Mouse (Mus musculus) neural tube, embryonic 11.5 days (tissue): Measurements from ENCODE around the gene Tbx15. TPM values are rescaled to one million over a fixed set of nuclear protein-coding genes. Genes with fewer than 3 reads are reported as not detected.

Experiments used
- ATAC-seq: fragments of 200-750 bp; cut with Nextera tagmentation; 2 replicates; pipeline ENCODE4 v1.8.0; 2017; ENCODE audit warnings: moderate number of reproducible peaks, mild to moderate bottlenecking, moderate TSS enrichment, moderate library complexity; ENCODE audit not compliant: insufficient read depth, low FRiP score, low TSS enrichment
- DNase-seq: peaks from one replicate; pipeline ENCODE4 v3.0.0-alpha.2; 2015; ENCODE audit warnings: low spot score
- H3K27ac ChIP-seq: fragments of 300-500 bp; sonication (generic); 2 replicates; pipeline ENCODE4 v1.5.1; 2014; ENCODE audit warnings: low read depth, mild to moderate bottlenecking, low read length
- H3K27me3 ChIP-seq: fragments of 300-500 bp; sonication (generic); 2 replicates; pipeline ENCODE4 v1.6.1; 2014; ENCODE audit warnings: mild to moderate bottlenecking, low read length, mixed read lengths; ENCODE audit not compliant: control insufficient read depth, insufficient read depth
- H3K36me3 ChIP-seq: fragments of 300-500 bp; sonication (generic); 2 replicates; pipeline ENCODE4 v1.6.1; 2014; ENCODE audit warnings: mild to moderate bottlenecking, low read length, moderate library complexity, mixed read lengths; ENCODE audit not compliant: control insufficient read depth, insufficient read depth
- H3K4me1 ChIP-seq: fragments of 300-500 bp; sonication (generic); 2 replicates; pipeline ENCODE4 v1.6.1; 2014; ENCODE audit warnings: low read length, mixed read lengths; ENCODE audit not compliant: control insufficient read depth, insufficient read depth
- H3K4me2 ChIP-seq: fragments of 300-500 bp; sonication (generic); 2 replicates; pipeline ENCODE4 v1.6.1; 2014; ENCODE audit warnings: low read depth, mild to moderate bottlenecking, moderate library complexity
- H3K4me3 ChIP-seq: fragments of 300-500 bp; sonication (generic); 2 replicates; pipeline ENCODE4 v1.5.1; 2014; ENCODE audit warnings: low read depth, low read length
- H3K9ac ChIP-seq: fragments of 300-500 bp; sonication (generic); 2 replicates; pipeline ENCODE4 v1.6.1; 2014; ENCODE audit warnings: mild to moderate bottlenecking, low read length
- H3K9me3 ChIP-seq: fragments of 300-500 bp; sonication (generic); 2 replicates; pipeline ENCODE4 v1.6.1; 2016; ENCODE audit warnings: low read length; ENCODE audit not compliant: control insufficient read depth
- WGBS: fragments of 180-500 bp; shearing (Covaris S2); extraction: QIAGEN DNeasy Blood & Tissue Kit; methylation state at CpG from one replicate; pipeline ENCODE4 v1.1.7; 2014; 5-methylcytosine and 5-hydroxymethylcytosine counted together
- polyA plus RNA-seq: library from polyadenylated mRNA; unstranded; fragments of >200 nt; fragmentation: Nextera tagmentation; extraction: Ambion mirVana; gene quantifications from 2 replicates; pipeline ENCODE4 v1.2.1, GENCODE M21; 2014

Tbx15 gene
- polyA plus RNA-seq, 1 experiment from 2014 or later: 2.1 TPM

DNA sequence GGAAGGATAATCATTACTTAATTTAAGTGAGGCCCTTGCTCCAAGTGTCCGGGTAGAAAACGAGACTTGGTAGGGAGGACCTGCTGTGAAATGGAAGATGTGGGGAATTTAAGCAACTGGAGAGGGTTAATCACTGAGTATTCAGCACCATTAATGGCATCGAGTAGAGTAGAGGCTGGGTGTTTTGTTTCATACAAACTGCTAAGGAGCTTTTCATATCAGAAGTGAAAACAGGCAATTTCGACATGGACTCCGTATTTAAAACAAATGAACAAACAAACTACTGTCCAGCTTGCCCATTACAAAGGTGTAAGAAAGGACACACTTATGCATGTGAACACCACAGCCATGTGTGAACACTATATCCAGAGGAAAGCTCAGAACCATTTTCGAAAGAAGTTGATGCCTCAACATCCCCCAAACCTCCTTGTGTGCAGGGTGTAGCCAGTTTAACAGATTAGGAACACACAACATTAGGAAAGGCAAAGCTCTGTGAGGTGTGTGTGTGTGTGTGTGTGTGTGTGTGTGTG, 19.6 kb downstream of the Tbx15 start:
- H3K36me3 ChIP-seq: no peaks in the 10 kb centered on the region
- H3K27me3 ChIP-seq: peaks cover 91% of the 10 kb centered on the region
- no peak overlapping the region for H3K27ac ChIP-seq
- DNase-seq (no peak), ATAC-seq (no peak)
- no peaks in the 10 kb centered on the region for H3K9me3 ChIP-seq
- no peaks in the 10 kb centered on the region for H3K4me1 ChIP-seq
- H3K9ac ChIP-seq: no peak overlapping the region
- WGBS: 6% methylated on average over 6 of the region's 6 CpGs
- no peak overlapping the region for H3K4me3 ChIP-seq
- H3K4me2 ChIP-seq: no peak overlapping the region

DNA sequence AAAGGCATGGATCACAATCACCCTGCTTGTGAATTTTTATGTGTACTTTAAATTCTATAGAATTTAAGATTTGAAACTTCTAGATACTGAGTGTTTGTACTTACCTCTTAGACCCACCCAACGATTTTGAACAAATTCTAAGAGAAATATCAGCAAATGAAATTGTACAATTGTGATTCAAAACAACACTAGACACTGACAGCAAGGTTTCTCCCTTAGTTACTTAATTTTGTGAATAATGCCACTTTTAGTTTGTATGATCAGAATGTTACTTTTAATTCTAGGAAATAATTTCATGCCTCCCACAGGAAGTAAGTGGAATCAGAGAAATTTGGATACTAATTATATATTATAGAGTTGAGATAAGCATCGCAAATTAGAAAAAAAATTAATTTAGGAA, 20.2 kb downstream of the Tbx15 start:
- WGBS: 25% methylated on average over 2 of the region's 2 CpGs
- DNase-seq (no peak), ATAC-seq (no peak)
- H3K4me1 ChIP-seq: no peaks in the 10 kb centered on the region
- H3K9me3 ChIP-seq: no peaks in the 10 kb centered on the region
- no peak overlapping the region for H3K27ac ChIP-seq
- H3K36me3 ChIP-seq: no peaks in the 10 kb centered on the region
- peaks cover 92% of the 10 kb centered on the region for H3K27me3 ChIP-seq
- H3K4me3 ChIP-seq: no peak overlapping the region
- H3K9ac ChIP-seq: no peak overlapping the region
- H3K4me2 ChIP-seq: no peak overlapping the region

DNA sequence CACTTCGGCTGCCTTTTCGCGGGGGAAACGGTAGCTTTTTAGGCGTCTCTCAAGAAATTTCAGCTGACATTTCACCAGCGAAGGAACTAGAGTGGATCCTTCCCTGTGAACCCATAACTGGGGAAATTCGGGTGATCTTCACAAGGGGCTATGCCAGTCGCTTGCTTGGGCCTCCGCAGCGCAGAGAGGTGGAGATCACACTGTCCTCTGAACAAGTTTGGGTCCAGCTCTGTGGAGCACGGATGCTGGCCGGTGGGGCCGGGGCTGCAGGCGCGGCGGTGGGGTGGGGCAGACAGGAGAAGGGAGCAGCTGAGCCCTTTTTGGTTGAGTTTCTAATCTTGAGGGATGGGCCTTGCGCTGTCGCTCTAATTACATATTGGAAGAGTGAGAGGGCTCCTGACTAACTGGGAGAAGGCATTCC, 21.2 kb downstream of the Tbx15 start:
- DNase-seq: no peak
- no peak overlapping the region for H3K27ac ChIP-seq
- no peak overlapping the region for H3K4me2 ChIP-seq
- no peaks in the 10 kb centered on the region for H3K9me3 ChIP-seq
- no peaks in the 10 kb centered on the region for H3K4me1 ChIP-seq
- H3K27me3 ChIP-seq: peaks cover 85% of the 10 kb centered on the region
- no peak overlapping the region for H3K9ac ChIP-seq
- under 1% methylated on average over 18 of the region's 18 CpGs for WGBS
- no peaks in the 10 kb centered on the region for H3K36me3 ChIP-seq
- ATAC-seq: no peak
- H3K4me3 ChIP-seq: no peak overlapping the region

DNA sequence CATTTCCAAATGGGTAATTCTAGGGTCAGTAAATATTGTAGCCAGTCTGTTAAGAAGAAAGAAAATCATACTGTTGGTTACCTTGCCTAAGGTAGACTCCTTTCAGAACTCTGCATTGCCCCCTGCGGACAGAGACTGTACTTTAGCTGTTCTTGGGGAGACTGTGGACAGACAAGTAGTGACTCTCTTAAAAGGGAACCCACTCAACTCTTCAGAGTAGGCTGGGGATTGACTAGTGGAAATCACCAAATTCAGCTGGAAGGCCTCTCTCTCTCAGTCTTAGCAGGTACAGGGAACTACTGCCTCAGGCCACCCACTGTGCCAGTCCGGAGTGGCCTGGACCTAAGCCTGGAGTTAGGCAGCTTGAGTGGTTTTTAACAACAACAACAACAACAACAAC, 21.8 kb downstream of the Tbx15 start:
- Histone ChIP-seq H3K9ac (no peak overlapping the region), H3K4me2 (no peak overlapping the region), H3K27ac (no peak overlapping the region), H3K27me3 (peaks cover 79% of the 10 kb centered on the region), H3K9me3 (no peaks in the 10 kb centered on the region), H3K36me3 (no peaks in the 10 kb centered on the region), H3K4me3 (no peak overlapping the region), H3K4me1 (no peaks in the 10 kb centered on the region)
- DNase-seq (no peak), ATAC-seq (no peak)
- 1% methylated on average over 2 of the region's 2 CpGs for WGBS

GRCm38 (mm10) chr3:99263471-99263903, 23.3 kb downstream of the Tbx15 start:
- H3K4me2 ChIP-seq: no peak overlapping the region
- no peaks in the 10 kb centered on the region for H3K4me1 ChIP-seq
- 11% methylated on average over 9 of the region's 9 CpGs for WGBS
- ATAC-seq (no peak), DNase-seq (no peak)
- H3K27ac ChIP-seq: no peak overlapping the region
- no peaks in the 10 kb centered on the region for H3K9me3 ChIP-seq
- no peaks in the 10 kb centered on the region for H3K36me3 ChIP-seq
- no peak overlapping the region for H3K9ac ChIP-seq
- peaks cover 64% of the 10 kb centered on the region for H3K27me3 ChIP-seq
- H3K4me3 ChIP-seq: no peak overlapping the region

- H3K4me2 ChIP-seq: no peak overlapping the region
- DNase-seq: no peak
- H3K9ac ChIP-seq: no peak overlapping the region
- WGBS: 24% methylated on average over 7 of the region's 7 CpGs
- H3K27me3 ChIP-seq: peaks cover 53% of the 10 kb centered on the region
- no peak overlapping the region for H3K27ac ChIP-seq
- no peaks in the 10 kb centered on the region for H3K9me3 ChIP-seq
- H3K4me3 ChIP-seq: no peak overlapping the region
- no peaks in the 10 kb centered on the region for H3K4me1 ChIP-seq
- no peaks in the 10 kb centered on the region for H3K36me3 ChIP-seq
- no peak for ATAC-seq
Measured at GRCm38 (mm10) chr3:99264695-99265094, 24.5 kb downstream of the Tbx15 start.

DNA sequence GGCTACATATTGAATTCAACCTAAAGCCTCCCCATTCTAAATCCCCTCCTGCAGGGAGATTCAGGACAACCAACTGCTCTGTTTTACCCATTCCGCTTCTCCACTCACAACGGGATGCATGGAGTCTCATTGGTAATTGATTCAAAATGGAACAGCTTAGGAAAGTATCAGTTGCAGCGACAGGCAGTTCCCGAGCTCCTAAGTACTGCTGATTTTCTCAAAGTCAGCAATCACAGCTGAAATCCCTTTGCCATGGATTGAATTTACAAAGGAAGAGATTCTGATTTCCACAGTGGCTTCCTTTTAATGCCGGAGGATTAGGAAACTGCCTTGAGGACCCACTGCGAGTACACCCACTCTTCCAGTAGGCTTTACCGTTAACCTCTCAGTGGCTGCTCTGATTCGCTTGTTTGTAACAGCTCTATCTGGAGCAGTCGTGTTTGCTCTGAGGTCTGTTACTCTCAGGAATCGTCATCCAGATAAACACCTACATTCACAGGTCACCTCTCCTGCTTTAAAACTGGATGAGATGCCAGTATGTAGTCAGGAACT, 26.6 kb downstream of the Tbx15 start:
- H3K4me1 ChIP-seq: no peaks in the 10 kb centered on the region
- H3K4me2 ChIP-seq: no peak overlapping the region
- no peak for ATAC-seq
- H3K9ac ChIP-seq: no peak overlapping the region
- DNase-seq: no peak
- no peak overlapping the region for H3K27ac ChIP-seq
- WGBS: 50% methylated on average over 10 of the region's 10 CpGs
- no peaks in the 10 kb centered on the region for H3K9me3 ChIP-seq
- H3K36me3 ChIP-seq: no peaks in the 10 kb centered on the region
- peaks cover 35% of the 10 kb centered on the region for H3K27me3 ChIP-seq
- H3K4me3 ChIP-seq: no peak overlapping the region

GRCm38 (mm10) chr3:99277973-99278580, 37.9 kb downstream of the Tbx15 start:
- Histone ChIP-seq H3K4me2 (no peak overlapping the region), H3K9me3 (no peaks in the 10 kb centered on the region), H3K9ac (no peak overlapping the region), H3K36me3 (no peaks in the 10 kb centered on the region), H3K27ac (no peak overlapping the region), H3K27me3 (no peaks in the 10 kb centered on the region), H3K4me1 (no peaks in the 10 kb centered on the region), H3K4me3 (no peak overlapping the region)
- DNase-seq (no peak), ATAC-seq (no peak)
- WGBS: 48% methylated on average over 12 of the region's 12 CpGs

- no peak overlapping the region for H3K4me2 ChIP-seq
- no peaks in the 10 kb centered on the region for H3K27me3 ChIP-seq
- H3K27ac ChIP-seq: no peak overlapping the region
- WGBS: 82% methylated on average over 3 of the region's 3 CpGs
- ATAC-seq (no peak), DNase-seq (no peak)
- no peak overlapping the region for H3K4me3 ChIP-seq
- no peak overlapping the region for H3K9ac ChIP-seq
- H3K36me3 ChIP-seq: no peaks in the 10 kb centered on the region
- H3K9me3 ChIP-seq: no peaks in the 10 kb centered on the region
- no peaks in the 10 kb centered on the region for H3K4me1 ChIP-seq
Measured at GRCm38 (mm10) chr3:99279718-99280117, 39.5 kb downstream of the Tbx15 start.
